Mouse (Mus musculus) kidney, adult 9 months (tissue): ENCODE data around the gene Apon.
"Not testable (repeated sequence)": the region's sequence is repeated elsewhere in the genome, so short reads cannot be mapped to it uniquely, and the experiment has no call there.

Source experiments
- DNase-seq: peaks from one replicate; pipeline ENCODE4 v3.0.0; 2022

Apon gene

GRCm38 (mm10) chr10:128253677-128254255 lies at the start of gene Apon:
TSS of gene Apon (plus strand) at chr10:128254096.
- DNase-seq, result no peak

GRCm38 (mm10) chr10:128204941-128205340 lies 49.0 kb upstream of the Apon start:
- DNase-seq, result no peak

GRCm38 (mm10) chr10:128208326-128208725 lies 45.6 kb upstream of the Apon start:
- no peak for DNase-seq

- DNase-seq, result no peak
These were observed 44.4 kb upstream of the Apon start for GRCm38 (mm10) chr10:128209311-128210009.

- no peak for DNase-seq
These were observed 43.8 kb upstream of the Apon start for GRCm38 (mm10) chr10:128210131-128210530.

GRCm38 (mm10) chr10:128210954-128211353 lies 42.9 kb upstream of the Apon start:
- DNase-seq, result no peak

- peak; percentile 94 for DNase-seq
These were observed 42.3 kb upstream of the Apon start, which contains the start of gene Spryd4 for GRCm38 (mm10) chr10:128211390-128212108. TSS of gene Spryd4 (minus strand) at chr10:128211807.

- no peak for DNase-seq
These were observed 41.7 kb upstream of the Apon start for GRCm38 (mm10) chr10:128212148-128212547.

GRCm38 (mm10) chr10:128212871-128213323 lies 41.0 kb upstream of the Apon start:
- peak; percentile 83 for DNase-seq

GRCm38 (mm10) chr10:128214112-128214511 lies 39.8 kb upstream of the Apon start:
- DNase-seq, result not testable (repeated sequence)

GRCm38 (mm10) chr10:128214981-128215380 lies 38.9 kb upstream of the Apon start:
- no peak for DNase-seq

GRCm38 (mm10) chr10:128218387-128219117 lies 35.3 kb upstream of the Apon start:
- DNase-seq, result no peak

- peak; percentile 13 for DNase-seq
These were observed 32.2 kb upstream of the Apon start for GRCm38 (mm10) chr10:128221533-128222286.

- DNase-seq, result no peak
These were observed 28.8 kb upstream of the Apon start for GRCm38 (mm10) chr10:128225064-128225463.

GRCm38 (mm10) chr10:128225538-128225937 lies 28.4 kb upstream of the Apon start, which contains the start of gene Mip:
TSS of gene Mip (plus strand) at chr10:128225838.
- DNase-seq, result no peak

GRCm38 (mm10) chr10:128227592-128227991 lies 26.3 kb upstream of the Apon start:
- no peak for DNase-seq

GRCm38 (mm10) chr10:128228009-128228408 lies 25.9 kb upstream of the Apon start:
- no peak for DNase-seq

- DNase-seq, result no peak
These were observed 23.3 kb upstream of the Apon start for GRCm38 (mm10) chr10:128230582-128230981.

- no peak for DNase-seq
These were observed 22.8 kb upstream of the Apon start for GRCm38 (mm10) chr10:128231146-128231545.

- DNase-seq, result peak; percentile 87
These were observed 22.0 kb upstream of the Apon start, which contains the start of gene Timeless for GRCm38 (mm10) chr10:128231697-128232419. TSS of gene Timeless (plus strand) at chr10:128232065.

- peak; percentile 85 for DNase-seq
These were observed 21.4 kb upstream of the Apon start for GRCm38 (mm10) chr10:128232420-128232985.
